Mouse (Mus musculus) erythroblast, adult 5-6 weeks (primary cell): Measurements from ENCODE around the gene Ropn1l. TPM values are rescaled to one million over a fixed set of nuclear protein-coding genes. Genes with fewer than 3 reads are reported as not detected.
A peak's percentile ranks its signal among the peaks of the same experiment; 100 is the strongest.

Experiments used
- ATAC-seq: replicated peaks from 2 replicates; pipeline ENCODE4 v1.8.0; 2016; ENCODE audit warnings: moderate number of reproducible peaks, mild to moderate bottlenecking, moderate TSS enrichment, inconsistent platforms; ENCODE audit not compliant: poor library complexity, low FRiP score, severe bottlenecking
- total RNA-seq, 2 experiments: library from RNA; stranded (forward) in 1 of 2; stranded (reverse) in 1 of 2; fragments of 150-400 nt in 1 of 2; fragments of 200-764, 138-1000 nt in 1 of 2; gene quantifications; 2 replicates each; pipeline versions ENCODE4 v1.2.3 to v1.2.4; 2015 to 2017; ENCODE audit warnings: low replicate concordance in 2 of 2

Ropn1l gene
- not detected in 2 replicates for total RNA-seq (2015; ENCODE audit: low replicate concordance)
- 2.1 TPM in 1 of 2 replicates, not detected in the other for total RNA-seq (2017; ENCODE audit: low replicate concordance)

DNA sequence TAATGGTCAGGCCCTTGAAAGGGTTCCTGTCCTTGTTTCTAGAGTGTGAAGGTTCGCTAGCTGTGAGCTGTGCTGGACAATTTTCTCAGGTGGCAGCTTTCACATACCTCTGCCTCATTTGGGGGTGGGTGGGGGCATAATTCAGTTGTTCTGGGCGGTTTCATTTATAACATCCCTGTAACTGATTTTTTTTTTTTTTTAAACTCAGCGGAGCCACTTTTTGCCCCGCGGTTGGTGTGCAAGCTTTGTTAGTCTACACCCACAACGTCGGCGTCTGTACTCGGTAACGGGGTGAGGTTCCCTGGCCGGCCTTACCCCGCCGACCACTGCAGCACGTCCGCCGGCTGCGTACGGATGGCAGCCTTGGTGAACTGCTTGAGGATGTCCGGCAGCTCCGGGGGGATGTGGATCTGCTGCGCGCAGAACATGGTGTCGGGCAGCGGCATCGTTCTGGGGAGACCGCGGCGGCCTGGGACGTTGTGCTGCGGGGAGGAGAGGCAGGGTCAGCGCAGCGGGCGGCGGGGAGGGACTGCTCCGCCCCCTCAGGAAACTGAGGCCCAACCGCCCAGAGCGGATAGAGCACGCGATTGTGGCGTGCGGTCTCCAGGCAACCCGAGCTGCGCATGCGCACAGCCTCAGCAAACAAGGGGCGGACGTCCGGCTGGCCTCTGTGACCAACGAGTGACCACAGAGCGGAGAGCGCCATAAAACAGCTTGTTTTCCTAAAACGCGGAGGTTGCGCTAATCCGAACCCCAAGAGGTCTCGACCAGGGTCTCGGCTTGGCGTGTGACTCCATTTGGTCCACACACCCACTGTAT is at the start of gene Ropn1l:
TSS of gene Ropn1l (minus strand) at position 640 of the 819 bp plus-strand sequence.
- ATAC-seq: peak; percentile 93

DNA sequence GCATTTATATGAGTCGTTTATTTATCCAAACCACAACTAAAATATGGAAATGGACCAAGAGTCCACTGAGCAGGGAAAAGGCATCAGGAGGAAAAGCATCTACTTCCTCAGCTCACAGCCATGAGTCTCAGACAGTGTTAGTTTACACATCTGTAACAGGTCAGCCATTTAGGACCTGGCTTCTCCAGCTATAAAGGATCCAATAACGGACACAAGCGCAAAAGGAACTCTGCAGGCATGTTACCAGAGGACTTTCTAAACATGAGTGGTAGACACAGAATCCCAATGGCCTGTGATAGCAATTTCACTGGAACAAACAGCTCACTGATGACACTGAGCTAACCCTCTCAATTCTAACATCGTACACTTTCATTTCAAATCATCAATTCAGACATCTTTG is 49.5 kb upstream of the Ropn1l start:
- no peak; the same call in 1 of the 2 replicates for ATAC-seq

DNA sequence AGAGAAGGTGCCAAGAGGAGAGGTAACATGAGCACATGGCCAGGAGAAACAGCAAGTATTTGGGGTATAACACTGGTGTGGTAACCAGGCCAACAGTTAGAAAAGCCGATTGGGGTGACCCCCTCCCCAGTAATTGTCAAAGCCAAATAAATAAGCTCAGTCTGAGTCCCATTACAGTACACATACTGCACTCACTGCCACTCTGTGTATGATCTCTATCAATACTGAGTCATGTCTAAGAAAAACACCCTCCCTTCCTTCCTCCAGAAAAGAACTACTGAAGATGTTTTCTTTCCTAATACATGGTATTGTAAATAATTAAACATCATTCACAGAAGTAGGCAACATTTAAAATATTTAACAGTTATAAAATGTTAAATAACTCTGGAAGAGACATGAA is 48.8 kb upstream of the Ropn1l start:
- peak; percentile 72 for ATAC-seq

DNA sequence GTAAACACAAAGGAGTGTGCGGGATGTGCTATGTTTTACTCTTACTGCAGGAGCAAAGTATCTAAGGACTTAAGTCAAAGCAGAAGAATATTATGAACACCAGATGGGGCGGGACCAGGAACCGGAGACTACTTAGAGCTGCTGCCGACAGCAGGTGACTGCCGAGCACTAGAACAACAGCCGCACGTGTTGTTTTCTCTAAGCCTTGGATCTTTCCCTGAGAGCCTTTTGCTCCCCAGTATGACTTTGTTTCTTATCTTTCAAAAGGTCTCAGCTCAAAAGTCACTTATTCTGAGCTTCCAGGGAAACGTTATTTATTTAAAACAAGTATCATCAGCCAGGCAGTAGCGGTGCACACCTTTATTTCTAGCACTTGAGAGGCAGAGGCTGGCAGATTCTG is 41.3 kb upstream of the Ropn1l start:
- no peak for ATAC-seq

DNA sequence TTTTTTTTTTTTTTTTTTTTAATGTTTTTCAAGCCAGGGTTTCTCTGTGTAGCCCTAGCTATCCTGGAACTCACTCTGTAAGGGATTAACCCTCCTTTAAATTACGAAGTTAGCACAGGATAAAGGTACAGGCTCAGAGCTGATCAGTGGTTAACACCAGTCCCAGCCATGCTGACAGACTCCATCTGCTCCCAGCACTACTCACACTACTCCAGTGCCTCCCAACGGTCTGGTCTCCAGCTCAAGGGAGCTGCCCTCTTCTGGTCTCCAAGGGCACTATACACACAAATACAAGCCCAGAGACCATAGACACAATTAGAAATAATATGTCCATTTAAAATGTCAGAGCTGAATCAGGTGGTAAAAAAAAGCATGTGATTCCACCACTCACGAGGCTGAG is 40.8 kb upstream of the Ropn1l start:
- no peak for ATAC-seq

DNA sequence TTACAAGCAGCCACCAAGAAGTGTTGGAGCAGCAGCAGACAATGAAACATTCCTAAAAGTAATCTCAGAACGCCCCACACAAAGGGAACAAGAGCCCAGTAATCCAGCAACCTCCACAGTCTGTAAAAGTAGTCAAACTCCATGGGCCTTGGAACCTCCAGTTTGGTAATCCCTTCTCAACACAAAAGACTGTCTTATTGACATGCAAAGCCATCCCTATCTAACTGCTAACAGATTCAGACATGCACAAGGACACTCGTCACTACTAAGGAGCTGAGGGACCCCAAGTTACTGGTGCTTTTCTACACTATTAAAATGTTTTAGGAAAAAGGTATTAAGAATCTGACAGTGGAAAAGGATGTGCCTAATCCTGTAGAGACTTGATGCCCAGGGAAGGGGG is 33.9 kb upstream of the Ropn1l start:
- no peak for ATAC-seq

DNA sequence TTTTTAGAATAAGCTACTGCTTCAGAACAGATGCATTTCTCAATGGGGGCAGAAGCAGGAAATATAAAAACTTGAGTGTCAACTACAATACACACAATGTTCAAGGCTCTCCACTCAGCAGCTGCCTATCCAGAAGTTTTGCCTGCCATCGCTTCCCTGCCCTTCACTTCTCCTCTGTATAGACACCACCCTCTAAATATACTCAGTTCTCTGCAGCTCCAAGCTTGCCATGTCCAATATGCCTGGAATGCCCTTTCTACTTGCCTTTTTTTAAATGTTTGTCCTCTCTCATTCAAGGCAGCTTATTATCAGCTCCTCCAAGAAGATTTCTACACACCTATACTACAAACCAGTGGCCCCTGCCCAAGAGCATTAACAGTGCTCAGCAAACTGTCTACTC is 23.1 kb upstream of the Ropn1l start:
- no peak for ATAC-seq

DNA sequence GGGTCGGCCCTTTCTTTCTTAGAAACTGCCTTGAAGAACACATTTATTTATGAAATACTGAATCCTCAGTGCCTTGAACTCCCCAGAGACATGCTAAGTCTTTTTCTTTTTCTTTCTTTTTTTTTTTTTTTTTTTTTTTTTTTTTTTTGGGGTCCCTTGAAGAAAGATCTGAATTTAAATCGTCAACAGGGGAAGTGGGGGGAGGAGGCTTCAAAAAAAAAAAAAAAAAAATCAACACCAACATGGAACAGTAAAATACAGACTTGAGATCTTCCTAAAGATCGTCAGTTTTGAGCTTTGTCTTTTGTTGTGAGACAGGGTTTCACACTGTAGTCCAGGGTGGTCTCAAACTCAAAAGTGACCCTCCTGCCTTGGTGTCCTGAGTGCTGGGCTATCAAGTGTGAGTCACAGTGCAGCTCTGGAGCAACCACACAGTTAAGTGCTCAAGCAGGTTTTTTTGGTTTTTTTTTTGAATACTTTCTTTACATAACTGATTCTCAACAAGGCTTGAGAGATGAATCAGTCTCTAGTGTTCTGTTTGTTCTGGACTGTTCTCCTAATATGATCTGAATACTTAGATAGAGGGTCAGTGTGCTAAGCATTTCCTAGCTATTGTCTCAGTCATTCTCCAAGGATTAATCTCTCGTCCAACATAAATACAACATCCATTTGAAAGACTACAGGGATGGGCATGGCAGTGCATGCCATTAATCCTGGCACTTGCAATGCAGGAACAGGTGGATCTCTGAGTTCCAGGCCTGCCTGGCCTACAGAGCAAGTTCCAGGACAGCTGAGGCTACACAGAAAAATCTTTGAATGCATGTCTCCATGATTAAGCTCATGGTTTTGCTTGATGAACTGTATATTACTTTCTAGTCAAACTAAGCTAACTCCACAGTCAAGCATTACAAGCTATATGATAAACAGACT is 19.4 kb upstream of the Ropn1l start:
- ATAC-seq: no peak

DNA sequence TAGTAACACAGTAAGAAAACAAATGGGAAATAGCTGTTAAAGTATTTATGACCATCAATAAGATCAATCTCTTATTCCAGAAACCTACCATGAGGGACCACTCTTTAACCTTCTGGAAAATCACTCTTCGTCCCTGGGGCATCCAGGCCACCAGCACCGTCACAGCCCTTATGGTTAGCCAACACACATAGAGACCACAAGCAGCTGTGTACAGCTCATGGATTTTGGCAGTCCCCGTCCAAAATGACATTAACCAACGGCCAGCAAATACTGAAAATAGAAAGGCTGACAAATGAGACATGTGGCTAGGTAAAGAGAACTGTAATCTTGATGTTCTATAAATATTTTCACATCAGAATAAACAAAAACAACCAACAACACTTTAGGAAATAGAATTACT is 18.0 kb upstream of the Ropn1l start:
- no peak for ATAC-seq

DNA sequence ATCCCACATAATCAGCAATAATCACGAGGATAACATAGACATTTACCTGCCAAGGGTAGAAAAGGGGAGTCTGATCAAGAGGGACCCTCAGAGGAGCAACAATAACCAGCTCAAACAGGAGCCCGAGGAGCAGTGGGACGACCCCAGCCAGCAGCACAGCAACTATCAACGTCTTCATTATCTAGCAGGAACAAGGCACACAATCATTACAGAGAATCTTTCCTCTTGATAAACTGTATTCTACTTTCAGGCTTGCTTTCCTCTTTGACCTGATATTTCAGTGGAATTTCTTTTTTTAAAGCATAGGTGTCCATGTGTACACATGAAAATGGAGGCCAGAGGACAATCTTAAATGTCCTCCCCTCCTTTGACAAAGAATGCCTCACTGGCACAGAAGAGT is 16.0 kb upstream of the Ropn1l start:
- no peak for ATAC-seq

DNA sequence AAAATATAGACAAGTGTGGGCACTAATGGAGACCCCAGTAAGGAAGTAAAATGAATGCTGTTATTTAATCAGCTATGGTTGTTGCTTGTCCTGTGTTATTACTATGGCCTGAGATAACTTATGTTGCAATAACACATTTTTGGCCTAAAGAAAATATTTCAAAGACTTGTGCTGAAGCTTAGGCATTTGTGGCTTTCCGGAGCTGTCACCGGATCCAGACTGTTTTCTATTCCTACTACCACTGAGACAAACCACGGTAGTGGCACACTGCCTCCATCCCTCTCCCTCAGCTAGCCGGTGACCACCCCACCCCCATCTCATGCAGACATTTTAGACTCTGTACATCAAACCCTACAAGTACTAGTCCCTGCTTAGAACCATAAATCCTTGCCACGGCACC is 15.3 kb upstream of the Ropn1l start:
- no peak for ATAC-seq

DNA sequence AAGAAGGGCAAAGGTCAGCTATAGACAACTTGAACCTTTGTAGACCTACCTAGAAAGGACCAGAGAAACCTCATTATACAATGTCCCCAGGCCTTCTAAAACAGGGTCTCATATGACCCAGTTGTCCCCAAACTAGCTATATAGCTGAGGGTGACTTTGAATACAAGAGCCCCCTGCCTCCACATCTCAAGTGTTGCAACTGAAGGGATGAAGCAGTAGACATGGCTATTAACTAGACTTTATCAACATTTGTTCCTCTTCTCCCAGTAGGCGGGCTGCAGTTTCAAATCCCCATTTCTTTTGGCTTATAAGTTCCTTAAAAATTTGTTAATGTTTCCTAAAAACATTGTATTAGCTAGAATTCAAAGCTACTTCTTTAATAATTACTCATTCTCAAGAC is 13.2 kb upstream of the Ropn1l start:
- no peak for ATAC-seq

DNA sequence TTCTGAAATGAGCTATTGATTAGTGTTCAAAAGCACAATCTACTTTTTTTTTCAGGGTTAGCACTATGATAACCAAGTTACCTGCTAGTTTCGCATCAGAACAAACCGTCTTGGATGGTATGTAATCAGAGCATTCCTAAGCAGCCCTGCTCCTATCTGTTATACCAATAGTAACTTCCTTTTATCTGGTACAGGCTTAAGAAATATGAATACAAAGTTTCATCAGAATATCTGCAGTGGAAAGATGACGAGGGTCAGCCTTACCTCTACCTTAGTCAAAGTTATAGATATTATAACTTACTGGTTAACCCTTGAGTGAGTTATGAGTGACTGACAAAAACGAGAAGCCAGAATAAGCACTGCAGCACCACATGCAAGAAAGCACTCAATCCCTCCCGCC is 12.8 kb upstream of the Ropn1l start:
- ATAC-seq: no peak

DNA sequence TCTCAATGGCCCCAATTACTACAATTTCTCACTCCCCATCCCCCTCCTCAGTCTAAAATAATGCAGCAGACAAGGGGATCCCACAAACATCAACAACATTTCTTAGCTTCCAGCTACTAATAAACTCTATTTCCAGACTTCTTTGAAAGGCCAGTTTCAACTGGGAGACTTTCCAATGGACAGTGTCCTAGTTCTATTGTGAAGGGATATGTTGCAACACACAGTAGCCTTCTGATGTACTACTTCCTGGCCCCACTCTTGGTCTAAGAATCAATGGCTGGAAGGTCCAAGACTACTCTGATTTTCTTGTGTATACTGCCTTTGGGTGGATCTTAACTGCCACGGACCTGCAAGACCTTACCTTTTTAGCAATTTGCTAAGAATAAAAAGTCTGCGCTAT is 12.3 kb upstream of the Ropn1l start:
- no peak for ATAC-seq

DNA sequence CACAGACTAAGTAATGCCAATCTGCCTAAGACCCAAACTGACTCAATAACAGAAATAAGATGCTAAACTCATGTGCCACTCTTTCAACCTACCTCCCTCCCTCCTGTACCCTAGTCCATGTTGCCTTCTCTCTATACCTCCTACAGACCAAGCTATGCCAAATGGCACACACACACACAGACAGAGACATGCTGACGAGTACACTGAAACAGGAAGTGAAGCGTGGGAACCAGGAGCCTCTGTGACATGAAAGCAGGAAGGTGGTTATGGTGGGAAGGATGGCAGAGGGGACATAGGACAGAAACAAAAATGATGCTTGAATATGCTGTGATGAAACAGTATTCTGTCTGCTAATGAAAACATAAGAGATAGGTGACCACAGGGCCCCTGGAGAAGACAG is 7.0 kb upstream of the Ropn1l start:
- ATAC-seq: no peak

DNA sequence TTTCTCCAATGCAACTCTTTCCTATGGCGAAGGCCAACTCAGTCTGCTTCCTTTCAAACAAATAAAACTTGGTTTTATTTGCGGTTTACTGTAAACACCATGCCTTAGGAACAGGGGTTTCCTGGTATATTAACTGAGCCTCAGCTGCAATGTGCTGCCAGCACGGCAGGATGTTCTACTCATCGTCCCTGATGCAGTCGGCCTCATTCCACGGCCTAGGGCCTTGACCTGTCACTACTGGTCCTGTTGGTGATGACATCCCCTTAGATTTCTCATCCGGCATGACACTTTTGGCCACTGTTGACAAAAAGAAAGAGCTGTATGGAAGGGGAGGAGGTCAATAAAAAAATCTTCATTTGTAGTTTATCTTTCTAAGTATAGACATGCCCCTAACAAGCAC is 4.5 kb upstream of the Ropn1l start:
- no peak for ATAC-seq

DNA sequence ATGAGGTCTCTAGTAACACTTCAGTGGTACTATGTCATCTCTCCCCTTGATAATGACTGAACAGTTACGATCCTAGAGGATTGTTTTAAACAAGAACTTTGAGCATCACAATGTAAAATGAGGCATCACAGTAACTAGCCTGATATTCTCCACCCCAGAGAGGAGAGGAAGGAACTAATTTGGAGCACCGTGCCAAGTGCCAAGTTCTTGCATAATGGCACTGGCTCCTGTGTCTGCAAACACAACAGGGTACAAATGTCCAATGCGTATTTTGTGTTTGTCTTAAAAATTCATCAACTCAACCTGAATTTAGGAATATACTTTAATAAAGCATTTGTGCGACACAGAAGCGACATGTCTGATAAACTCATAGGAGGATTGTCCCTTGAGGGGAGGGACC is 2.8 kb upstream of the Ropn1l start:
- no peak for ATAC-seq

DNA sequence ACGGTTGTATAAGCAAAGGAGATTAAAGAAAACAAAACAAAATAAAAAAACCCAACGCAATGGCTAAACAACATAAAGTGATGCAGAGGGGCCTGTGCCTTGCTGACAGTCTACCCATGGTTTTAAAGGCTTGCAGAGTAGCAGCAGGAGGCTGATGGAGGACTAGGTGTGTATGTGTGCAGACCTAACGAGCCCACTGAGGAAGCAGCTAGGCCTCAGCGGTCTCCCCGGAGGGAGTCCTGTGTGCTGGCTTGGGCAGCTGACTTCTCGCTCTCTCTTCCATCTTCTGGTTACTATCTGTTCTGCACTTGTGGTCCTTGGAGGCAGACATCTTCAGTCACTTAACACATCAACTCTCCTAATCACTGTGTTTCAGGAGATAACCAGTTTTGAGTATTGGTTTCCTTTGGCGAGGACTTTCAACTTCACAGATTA is 1.3 kb upstream of the Ropn1l start:
- ATAC-seq: no peak

DNA sequence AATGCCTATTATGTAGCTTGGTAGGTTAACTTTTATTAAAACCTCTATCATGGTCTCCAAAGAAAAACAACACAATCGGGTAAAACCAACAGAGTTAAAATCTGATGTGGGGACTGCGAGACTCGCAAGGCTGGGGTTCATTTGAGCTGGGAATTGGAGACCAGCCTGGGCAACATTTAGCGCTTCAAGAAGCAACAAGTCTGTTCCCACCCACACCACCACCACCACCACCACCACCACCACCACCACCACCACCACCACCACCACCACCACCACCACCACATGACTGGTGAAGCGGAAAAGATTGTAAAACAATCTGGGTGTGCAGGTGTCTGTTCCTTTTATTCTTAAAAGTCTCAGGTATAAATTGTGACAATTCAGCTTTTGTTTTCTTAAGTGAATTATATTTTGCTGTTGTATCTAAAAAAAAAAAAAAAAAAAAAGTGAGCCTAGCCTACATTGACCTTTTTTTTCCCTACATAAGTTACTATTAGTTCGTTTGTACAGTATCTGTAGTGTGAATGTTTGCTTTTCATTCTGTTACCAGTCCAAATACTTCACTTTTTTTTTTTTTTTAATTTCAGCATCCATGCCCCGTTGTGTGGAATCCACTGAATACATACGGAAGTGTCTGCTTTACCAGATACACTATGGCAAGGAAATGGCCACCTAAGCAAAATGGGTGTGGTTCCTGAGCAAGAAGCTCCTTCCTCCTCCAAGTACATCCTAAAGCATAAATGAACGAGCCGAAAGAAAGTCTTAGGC is 741 bp upstream of the Ropn1l start:
- ATAC-seq: no peak
